Mouse (Mus musculus) heart, adult 9 months (tissue): ENCODE measurements around the gene Gabarapl1.
A peak's percentile ranks its signal among the peaks of the same experiment; 100 is the strongest.

Experiments used
- DNase-seq, 2 experiments: peaks; one replicate each; pipeline ENCODE4 v3.0.0; 2022; ENCODE audit warnings: low spot score in 2 of 2

Gabarapl1 gene

DNA sequence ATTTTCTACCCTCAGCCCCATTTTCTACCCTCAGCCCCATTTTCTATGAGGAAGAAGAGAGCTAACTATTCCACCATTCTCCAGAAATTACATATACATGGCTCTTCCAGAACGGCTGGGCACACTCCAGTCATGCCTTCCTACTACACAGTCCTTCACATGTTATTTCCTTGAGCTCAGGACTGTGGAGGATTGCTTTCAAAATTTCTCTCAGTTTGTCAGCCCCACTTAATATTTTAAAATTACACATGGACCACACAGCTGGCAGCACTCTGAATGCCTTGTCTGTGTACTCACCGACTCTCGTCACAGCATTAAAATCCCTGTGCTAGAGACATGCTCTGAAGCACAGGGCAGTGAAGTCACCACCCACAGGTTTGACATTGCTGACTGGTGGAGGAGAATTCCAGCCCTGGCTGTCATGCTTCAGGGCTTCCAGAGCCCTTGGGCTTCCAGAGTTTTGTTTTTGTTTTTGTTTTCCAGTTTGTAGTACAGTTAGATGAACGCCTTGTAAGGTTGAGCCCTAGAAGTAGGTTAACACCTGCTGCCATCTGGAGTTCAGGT, 1.7 kb downstream of the Gabarapl1 start:
- no peak for DNase-seq

DNA sequence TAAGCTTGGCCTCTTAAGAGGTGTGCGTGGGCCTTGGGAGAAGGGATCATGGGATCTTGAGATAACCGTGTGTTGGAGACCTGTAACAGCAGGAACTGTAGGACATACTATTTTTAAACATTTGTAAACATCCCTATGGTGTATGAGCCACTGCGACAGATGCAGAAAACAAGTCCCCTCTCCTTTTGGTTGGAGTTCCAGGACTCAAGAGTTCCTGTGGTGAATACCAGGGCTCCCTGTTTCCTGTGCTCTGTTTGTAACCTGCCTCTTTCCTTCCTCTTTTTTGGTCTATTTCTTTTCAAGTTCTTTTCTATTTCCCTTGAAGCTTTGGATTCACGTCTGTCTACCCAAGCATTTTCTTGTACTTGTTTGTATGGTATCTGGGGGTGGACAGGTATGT, 2.8 kb downstream of the Gabarapl1 start:
- DNase-seq, result no peak

DNA sequence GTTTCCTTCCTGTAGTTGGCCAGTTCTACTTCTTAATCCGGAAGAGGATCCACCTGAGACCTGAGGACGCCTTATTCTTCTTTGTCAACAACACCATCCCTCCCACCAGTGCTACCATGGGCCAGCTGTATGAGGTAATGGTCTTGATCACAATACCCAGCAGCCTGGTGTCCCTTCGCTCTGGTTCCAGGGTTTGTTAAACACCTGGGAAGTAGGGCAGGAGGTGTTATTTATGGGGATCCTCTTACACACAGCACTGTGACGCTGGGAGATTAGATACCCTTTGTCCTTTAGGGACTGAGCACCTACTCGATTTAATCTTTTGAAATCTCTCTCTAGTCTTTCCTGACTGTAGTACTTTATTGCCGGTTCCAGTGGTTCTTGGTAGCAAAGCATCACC, 5.6 kb downstream of the Gabarapl1 start:
- DNase-seq, result no peak

DNA sequence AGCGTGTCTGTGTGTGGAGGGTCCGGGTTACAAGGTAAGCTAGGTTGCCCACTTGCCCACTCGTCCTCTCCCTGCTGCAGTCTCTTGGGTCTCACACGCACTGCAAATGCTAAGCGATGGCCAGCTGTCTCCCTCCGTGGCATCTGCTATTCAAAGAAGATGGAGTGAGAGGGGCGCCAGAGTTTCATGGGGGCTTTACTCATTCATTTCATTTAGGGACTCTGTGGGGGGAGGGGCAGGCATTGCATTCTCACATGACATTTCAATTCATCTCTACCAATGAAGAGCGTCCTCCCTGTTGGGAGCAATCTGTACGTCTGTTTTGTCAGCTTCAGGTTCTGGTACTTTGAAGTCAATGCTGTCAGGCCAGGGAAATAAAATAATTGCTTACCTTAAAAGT, 9.0 kb downstream of the Gabarapl1 start:
- no peak for DNase-seq

DNA sequence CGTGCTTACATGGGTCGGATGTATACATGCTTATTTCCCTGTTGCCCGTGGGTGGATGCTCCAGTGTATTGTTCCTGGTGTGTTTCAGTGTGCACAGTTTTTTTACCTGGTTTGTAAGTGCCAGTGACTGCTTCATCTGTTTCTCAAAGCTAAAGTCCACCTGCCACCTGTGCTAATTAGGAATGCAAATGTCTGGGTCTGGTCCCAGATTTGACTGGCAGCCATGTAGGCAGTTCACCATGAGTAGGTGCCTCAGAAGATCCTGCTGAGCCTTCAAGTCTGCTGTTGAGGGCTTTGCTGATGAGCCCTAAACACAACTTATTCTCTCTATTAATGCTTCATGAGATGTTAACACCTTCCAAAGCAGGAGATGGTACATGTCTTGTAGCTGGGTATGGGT, 9.6 kb downstream of the Gabarapl1 start:
- no peak for DNase-seq

DNA sequence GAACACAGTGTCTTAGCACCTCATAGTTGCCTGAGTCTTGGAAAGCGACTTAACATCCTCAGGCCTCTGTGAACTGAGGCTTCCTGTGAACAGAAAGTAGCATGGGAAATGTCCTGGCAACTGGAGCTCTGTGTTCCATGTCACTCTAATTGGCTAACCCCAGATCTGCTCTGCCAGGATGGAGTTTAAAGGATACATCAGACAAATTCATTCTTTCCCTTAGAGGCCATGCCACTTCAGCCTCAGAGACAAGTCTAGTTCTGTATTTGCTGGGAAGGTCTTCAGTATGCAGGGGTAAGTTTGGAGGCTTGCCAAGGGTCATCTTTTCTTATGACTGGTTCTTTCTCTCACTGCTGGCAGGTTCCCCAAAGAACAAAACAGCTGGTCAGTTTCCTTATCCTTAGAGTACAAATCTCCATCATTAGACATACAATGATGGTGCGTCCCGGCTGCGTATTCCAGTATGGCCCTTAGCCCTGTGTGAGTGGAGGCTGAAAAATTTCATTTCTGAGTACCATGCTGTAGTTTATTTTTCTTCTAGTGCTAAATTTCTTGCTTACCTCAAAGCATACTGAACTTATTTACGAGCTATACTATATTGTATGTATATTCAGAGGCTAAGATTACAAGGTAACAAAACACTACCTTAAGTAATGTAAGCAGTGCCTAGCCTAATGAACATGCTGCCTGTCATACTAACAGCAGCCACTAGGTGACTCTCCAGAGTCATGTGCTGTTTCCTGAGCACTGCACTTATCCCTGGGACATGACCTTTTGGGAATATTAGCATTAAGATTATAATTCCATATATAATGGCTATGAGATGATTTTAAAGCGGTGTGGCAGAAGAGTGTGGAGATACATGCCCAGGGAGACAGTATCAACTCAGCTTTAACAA, 11.0 kb downstream of the Gabarapl1 start:
- DNase-seq, result peak; percentile 25 to 56

DNA sequence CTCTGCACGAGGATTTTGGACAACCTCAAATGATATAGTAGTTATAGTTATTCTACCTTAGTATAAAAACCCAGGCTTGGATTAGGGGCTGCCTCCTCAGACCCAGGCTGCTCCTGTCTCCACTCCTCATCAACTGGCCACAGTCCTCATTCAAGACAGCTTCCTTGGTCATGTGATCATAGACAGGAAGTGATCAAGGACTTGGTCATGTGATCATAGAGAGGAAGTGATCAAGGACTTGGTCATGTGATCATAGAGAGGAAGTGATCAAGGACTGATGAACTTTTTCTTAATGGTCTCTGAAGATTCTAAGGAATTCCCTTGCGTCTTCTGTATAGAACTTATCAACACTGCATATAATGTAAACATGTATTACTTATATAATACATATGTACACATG, 14.3 kb downstream of the Gabarapl1 start:
- DNase-seq, result no peak

DNA sequence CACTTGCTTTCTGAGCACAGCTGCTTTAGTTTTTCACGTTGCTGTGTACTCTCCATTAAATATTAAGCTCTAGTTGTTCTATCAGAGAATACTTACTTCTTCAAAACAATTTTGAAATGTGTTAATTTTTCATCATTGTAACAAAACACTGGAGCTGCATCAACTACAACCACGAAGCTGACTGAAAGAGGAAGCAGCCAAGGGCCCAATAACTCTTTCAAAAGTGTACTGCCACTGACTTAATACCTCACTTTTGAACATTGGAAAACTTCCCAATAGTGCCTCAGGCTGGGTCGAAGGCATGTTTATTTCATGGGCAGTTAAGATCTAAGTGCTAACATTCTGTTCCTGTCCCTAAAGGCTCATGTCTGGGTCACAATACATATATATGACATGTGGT, 15.0 kb downstream of the Gabarapl1 start:
- no peak for DNase-seq

DNA sequence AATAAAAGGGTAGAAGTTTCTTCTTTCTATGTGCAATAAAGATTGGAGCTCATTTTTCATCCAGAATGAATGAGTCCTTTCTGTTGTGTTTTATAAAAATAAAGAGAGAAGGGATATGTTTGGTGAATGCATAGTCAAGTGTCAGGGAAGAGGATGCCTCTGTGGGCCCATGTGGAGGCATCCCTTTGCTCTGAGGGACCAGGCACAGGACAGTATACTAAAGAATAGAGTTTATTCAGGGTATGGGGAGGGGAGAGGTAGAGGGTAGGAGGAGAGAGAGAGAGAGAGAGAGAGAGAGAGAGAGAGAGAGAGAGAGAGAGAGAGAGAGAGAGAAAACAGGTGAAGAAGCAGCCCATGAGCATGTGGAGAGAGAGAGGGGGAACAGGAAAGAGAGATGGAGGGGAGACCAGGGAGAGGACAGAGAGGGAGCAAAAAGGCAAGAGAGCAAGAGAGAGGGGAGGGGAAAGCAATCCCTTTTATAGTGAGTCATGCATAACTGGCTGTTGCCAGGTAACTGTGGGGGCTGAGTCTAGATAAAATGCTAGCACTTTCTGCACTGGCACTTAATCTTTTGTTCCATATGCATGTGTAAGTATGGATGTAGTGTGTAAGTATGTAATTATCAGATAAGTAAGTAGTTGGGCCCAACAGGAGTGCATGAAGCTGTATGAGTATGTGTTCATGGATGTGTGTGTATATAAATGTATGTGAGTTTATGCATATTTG, 24.5 kb downstream of the Gabarapl1 start:
- no peak for DNase-seq

DNA sequence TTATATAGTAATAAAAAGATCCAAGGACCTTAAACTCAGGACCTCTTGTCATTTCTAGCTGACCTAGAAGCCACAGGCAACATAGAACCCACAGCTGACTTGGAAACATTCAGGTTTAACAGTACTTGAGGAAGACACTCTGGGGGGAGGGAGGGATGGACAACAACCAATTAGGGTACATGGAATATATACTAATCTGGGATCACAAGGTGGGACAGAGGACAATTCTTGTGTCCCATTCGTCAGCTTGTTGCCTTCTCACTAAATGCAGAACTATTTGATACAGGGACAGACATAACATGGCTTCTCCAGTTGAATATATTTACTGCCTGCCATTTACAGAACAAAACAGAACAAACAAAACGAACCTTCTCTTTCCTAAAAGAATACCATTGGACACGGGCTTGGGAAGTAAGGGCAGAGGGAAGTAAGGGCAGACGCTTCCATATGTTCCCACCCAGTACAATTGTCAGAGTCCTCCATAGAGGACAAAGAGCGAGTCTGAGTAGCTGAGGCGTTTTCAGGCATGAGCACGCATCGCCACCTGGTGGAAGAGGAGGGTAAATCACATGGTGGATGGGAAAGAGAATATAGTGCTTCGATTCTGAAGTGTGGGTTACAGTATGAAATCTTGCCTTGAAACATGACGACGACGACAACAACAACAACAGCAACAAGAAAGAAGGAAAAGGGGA, 26.1 kb downstream of the Gabarapl1 start:
- peak in 1 of 2 experiments; percentile 33 for DNase-seq

DNA sequence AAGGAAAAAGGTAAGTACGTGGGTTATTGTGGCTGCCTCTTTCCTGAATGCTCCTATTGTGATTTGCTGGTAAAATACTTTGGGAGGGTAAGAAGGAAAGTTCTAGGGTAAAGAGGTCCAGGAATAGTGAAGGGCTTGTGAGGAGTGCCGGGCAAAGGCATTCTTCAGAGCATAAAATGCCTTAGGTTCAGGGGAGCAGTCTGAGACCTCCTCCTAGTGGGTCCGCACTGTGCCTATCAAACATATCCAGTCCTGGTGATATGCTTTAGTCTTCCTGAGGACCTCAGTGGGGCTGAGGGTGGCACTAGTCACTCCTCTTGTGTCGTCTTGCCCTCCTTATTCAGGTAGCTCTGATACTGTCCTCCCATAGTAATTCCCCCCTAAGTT, 26.7 kb downstream of the Gabarapl1 start:
- DNase-seq, result no peak

DNA sequence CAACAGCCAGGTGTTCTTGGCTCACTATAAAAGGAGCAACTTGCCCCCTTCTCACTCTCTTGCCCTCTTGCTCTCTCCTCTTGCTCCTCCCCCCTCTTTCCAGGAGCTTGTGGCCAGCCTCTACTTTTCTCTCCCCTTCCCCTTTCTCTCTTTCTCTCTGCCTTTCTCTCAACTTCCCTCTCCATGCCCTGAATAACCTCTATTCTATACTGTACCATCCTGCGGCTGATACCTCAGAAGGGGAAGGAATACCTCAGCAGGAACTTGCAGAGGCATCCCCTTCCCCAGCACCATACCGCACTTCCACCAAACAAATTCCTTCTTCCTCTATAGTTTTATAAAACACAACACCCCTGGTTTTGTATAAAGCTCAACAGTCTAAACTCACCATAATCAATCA, 32.3 kb downstream of the Gabarapl1 start:
- DNase-seq, result no peak

DNA sequence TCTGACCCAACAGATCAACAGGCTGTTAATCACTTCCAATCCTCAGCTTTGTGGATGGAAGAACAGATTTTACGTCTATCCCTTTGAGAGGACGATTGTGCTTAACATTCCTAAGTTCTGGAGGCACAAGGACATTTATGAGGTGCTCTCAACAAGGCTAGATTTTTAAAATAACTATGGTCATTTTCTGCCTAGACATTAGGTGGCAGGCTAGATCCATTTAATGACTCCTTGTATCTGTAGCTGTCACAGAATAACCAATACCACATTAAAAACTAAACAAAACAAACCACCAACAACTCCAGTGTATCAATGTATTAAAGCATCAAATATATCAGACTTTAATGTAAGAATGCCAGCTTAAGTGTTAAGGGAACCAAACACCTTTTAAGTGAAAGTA, 42.4 kb downstream of the Gabarapl1 start:
- no peak for DNase-seq

DNA sequence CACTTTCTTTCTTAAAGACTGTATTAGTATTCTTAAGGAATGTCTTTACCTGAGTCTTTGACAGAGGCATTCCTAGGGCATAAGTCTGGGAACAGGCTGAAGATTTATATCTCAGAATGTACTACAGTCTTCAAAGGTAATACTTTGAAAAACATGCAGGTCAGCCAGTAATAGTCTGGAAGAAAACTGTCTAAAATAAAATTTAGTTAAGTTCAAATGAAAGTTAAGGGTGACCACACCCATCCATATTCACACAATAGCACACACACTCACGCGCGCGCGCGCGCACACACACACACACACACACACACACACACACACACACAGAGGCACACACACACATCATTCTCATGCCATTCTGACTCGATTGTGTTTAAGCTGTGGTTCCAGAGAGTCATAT, 44.6 kb downstream of the Gabarapl1 start, which contains the start of gene Klre1:
Gene Klre1 (plus strand): TSS at position 301 of the 400 bp plus-strand sequence.
- no peak for DNase-seq

DNA sequence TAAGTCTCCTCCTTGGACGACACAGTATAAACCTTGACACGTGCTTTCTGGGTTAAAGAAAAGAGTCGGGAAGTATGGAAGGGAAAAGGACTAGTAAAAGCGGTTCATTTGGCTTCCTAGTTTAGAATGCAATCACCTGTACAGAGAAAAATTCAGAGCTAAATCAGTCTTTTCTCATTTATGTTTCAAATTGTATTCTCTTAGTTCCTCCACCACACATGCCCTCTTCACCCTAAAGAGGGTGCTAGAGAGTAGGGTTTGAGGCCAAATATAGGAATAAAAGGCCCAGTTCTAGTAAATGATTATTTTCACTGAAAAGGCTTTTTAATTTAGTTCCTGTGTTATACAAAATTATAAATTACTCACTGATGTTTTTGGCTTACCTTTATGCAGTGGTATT, 48.3 kb downstream of the Gabarapl1 start:
- no peak for DNase-seq

DNA sequence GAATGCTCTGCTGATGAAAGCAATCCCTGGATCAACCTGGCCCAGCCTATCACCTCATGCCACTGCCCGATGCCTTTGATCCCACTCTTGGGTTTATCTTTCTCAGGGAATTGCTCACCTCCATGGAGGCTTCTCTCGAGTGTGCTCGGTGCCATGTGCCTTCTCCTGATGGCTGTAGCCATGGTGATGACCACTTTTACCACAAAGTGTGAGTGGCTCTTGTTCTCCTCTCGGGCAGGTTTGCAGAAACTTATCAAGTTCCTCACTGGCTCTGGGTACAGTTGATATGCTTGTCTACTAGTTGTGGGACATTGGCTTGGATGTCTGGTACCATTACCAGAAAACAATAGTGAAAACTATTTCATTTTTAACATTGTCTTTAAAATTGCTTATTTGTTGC, 48.9 kb downstream of the Gabarapl1 start:
- no peak for DNase-seq

DNA sequence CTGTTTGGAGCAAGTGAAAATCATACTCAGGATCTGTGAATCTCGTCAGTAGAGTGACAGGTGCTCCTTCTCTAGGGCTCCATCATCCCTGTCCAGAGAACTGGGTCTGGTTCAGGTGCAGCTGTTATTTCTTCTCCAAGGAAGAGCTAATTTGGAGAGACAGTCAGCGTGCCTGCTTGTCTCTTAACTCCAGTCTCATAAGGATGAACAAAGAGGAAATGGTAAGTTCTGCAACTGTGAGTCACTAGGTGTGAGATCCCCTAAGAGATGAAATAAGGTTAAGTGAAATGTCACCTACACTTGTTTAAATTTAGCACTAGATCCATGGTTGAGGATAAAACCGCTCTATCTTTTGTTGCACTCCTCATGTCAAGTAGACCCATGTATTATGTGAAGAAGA, 50.1 kb downstream of the Gabarapl1 start:
- DNase-seq, result no peak

DNA sequence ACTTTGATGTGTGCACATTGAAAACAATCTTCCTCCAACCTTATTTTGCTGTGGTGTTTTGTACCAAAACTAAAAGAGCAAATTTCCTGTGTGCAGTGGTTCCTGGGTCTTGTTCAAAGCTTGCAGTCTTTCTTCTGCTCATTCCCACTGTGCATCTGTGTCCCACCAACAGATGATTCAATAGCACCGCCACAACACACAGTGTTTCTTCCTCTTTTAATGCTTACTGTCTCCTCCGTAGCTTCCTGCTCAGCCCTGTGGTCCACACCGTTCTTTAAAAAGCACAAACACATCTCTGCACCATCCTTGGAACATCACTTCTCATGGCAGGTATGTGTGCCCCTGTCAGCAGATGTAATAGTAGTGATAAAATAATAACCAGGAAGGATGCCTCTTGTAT, 58.5 kb downstream of the Gabarapl1 start, which contains the start of gene Klrd1:
Gene Klrd1 (plus strand): TSS at position 275 of the 400 bp plus-strand sequence.
- DNase-seq, result no peak
